Mouse (Mus musculus) adrenal gland, adult 2 months (tissue): ENCODE data around the gene 4931429L15Rik. TPM values are rescaled to one million over a fixed set of nuclear protein-coding genes. Genes with fewer than 3 reads are reported as not detected.

Source experiments
- DNase-seq: peaks from one replicate; pipeline ENCODE4 v3.0.0; 2021
- polyA plus RNA-seq: library from polyadenylated mRNA; depleted of rRNA; stranded (reverse); fragments of >200 nt; gene quantifications from 2 replicates; pipeline ENCODE4 v1.2.3, GENCODE M21; 2012
- total RNA-seq, 2 experiments: library from RNA; stranded (reverse); gene quantifications; 2 replicates each; pipeline ENCODE4 v1.2.3; 2021

The 4931429L15Rik gene
- total and polyA plus RNA-seq, 3 experiments, result not detected

- no peak for DNase-seq
These were observed 8.2 kb upstream of the 4931429L15Rik start for GRCm38 (mm10) chr9:46327706-46328571.

DNA sequence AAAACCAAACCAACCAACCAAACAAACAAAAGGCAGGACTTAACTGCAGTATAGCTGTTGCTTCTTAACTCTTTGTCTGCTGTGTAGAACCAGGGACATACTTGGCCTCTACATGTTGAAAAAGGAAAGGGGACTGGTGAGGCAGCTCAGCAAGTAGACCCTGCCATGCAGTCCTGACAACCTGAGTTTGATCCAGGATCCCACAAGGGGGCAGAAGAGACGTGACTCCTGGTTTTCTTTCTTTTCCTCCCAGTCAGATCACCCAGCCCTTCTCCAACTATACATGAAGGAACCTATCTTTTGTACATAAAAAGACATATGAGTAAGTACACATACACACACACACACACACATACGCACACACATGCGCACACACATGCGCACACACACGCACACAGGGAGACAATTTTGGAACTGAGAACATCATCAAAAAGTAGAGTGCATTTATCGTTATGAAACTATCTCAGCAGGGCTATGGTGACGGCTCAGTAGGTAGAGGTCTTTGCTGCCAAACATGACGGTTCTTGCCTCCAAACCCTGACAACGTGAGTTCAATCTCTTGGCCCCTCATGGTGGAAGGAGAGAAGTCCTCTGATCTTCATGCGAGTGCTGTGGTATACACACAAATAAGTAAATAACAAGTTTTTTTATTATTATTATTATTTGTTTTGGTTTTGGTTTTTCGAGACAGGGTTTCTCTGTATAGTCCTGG is 7.1 kb upstream of the 4931429L15Rik start:
- DNase-seq, result no peak

DNA sequence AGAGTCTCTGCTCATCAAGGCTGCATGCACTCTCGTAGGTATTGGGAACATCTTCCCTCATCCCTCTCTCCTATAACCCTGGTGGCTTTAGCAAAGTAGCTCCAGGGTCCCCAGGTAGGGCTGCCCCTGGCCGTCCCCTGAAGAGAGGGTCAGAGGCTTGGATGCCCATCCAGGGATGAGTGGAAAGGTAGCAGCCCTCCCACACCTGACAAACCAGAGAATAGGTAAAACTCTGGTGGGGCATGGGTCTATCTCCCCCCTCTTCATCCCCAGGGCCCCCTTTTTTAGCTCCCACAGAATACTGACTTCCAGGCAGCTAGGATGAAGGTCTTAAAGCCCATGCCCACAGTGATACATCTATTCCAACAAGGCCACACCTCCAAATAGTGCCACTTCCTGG is 675 bp upstream of the 4931429L15Rik start:
- no peak for DNase-seq

GRCm38 (mm10) chr9:46317957-46318356 is 1.8 kb downstream of the 4931429L15Rik start:
- no peak for DNase-seq

- DNase-seq, result no peak
These were observed 2.9 kb downstream of the 4931429L15Rik start for GRCm38 (mm10) chr9:46316909-46317308.

- no peak for DNase-seq
These were observed 3.4 kb downstream of the 4931429L15Rik start for GRCm38 (mm10) chr9:46316388-46316787.

DNA sequence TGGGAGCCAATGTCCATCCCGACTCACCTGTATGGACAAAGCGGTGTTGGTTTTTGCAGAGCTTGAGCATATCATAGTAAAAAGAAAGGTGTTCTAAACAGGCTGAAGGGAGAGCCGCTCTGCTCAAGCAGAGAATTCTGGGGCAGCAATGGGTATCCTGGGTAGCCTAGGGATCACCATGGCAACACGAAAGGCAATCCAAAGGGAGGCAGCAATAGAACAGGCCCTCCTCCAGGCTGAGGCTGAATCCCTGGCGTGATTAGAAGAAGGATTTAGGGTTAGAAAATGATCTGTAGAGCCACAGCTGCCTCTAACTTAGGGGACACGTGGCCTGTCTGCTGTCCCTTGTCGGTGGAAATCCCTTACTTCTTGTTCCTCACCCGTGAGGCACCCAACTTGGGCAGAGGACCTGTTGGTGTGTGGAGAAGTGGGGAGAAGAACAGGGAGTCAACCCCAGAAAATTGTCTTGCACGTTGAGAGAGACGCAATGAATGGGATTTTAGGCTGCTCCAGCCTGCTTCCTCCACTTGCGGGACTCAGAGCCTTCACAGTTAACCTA is 3.9 kb downstream of the 4931429L15Rik start:
- DNase-seq, result no peak

GRCm38 (mm10) chr9:46314921-46315320 is 4.9 kb downstream of the 4931429L15Rik start:
- no peak for DNase-seq

DNA sequence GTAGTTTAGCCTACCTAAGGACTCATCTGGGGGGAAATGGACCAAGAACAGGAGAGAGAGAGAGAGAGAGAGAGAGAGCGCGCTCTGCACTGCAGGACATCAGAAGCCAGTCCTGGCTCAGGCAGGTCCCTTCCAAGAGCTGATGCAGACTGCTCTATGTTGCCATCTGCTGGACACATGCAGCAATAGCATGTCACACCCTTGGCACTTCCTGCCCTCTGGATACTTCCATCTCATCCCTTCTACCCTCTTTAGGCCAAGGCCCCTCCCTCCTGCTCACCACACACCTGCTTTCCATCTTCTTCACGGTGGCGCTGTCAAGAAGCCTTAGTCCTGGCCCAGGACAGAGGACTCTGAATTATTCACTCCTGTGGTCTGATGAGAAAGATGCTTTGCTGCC is 5.3 kb downstream of the 4931429L15Rik start:
- peak; percentile 63 for DNase-seq

DNA sequence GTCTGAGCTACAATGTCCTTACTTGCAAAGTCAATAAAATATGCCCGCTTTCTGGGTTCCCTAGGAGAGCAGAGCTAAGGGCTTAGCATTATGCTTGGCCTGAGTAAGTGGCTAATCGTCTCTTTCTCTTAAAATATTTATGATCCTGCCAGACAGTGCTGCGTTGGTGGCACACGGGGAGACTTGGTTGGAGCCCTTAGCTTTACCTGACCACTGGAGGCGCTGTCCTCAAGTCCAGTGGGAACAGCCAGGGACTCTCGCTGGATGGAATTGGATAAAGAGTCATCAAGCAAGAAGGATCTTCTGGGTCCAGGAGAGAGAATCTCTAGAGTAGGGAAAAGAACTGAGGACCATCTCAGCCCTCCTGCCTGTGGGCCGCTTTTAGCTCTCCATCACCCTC is 10.7 kb downstream of the 4931429L15Rik start:
- no peak for DNase-seq

GRCm38 (mm10) chr9:46302142-46302541 is 17.6 kb downstream of the 4931429L15Rik start:
- peak; percentile 36 for DNase-seq

- no peak for DNase-seq
These were observed 21.4 kb downstream of the 4931429L15Rik start for GRCm38 (mm10) chr9:46298381-46298780.

GRCm38 (mm10) chr9:46282631-46283436 is 37.0 kb downstream of the 4931429L15Rik start, which contains the start of gene Bud13:
Gene Bud13 (plus strand): TSS chr9:46283008.
- DNase-seq, result peak; percentile 96

- no peak for DNase-seq
These were observed 45.3 kb downstream of the 4931429L15Rik start for GRCm38 (mm10) chr9:46274494-46274893.

- DNase-seq, result peak; percentile 94
These were observed 46.9 kb downstream of the 4931429L15Rik start, which contains the start of gene Zpr1 for GRCm38 (mm10) chr9:46272677-46273454. Gene Zpr1 (plus strand): TSS chr9:46273064.

DNA sequence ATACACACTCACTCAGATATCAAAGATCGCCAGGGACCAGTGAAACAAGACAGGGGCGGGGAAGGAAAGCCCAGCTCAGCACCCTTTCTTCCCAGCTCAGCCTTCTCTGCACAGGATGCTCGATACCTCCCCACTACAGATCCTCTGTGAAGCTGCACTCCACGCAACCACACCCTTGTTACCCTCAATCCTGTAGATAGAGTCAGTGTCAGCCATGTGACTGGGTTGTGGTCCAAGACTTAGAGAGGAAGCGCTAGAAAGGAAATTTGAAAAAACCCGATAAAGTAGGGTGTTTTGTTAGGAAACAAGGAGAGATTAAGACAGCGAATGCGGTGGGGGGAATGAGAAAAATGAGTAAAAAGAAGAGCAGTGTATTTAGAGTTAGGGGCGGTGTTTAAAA is 47.7 kb downstream of the 4931429L15Rik start:
- DNase-seq, result no peak

DNA sequence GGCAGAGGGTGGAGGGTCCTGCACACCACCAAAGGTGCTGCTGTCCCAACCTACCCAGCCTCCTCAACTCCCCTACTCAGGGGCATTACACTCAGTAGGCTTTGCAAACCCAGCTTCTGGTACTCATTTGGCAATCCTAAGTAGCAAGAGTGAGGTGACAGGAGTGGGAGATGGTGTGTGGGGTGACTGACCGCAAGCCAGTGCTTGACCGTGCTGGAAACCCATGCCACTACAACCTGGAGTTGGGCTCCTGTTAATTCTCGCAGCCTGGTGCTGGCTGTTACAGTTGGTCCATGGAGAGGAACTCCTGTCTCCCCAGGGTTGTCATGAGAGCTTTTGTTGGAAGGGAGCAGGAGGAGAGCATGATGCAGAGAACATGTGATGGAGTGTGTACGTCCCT is 49.0 kb downstream of the 4931429L15Rik start:
- DNase-seq, result no peak

DNA sequence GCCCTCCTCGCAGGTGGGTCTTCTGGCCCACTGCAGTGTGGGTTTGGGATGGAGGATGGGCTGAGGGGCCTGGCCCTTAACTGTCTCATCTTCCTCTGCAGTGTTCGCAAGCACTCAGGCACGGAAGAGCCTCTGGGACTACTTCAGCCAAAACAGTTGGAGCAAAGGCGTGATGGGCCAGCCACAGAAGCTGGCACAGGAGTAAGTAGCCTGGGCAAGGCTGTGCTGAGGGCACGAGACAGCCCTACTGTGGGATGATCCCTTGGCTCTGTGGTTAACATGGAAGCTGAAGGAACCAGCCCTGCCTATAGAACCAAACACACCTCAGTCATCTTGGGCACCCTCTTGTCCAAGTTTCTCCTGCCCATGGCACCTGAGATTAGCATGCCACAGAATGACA is 50.7 kb downstream of the 4931429L15Rik start:
- DNase-seq, result no peak

GRCm38 (mm10) chr9:46268343-46268873 is 51.4 kb downstream of the 4931429L15Rik start, which contains the start of gene Apoa5:
Gene Apoa5 (plus strand): TSS chr9:46268633.
- DNase-seq, result no peak

GRCm38 (mm10) chr9:46261131-46261530 is 58.7 kb downstream of the 4931429L15Rik start:
- peak; percentile 73 for DNase-seq

GRCm38 (mm10) chr9:46259111-46259510 is 60.7 kb downstream of the 4931429L15Rik start:
- DNase-seq, result no peak
